Mouse (Mus musculus) cerebellum, adult 2 months (tissue): ENCODE measurements at regions not wholly inside any gene's neighbourhood (a gene's known extent, or its start where the extent isn't known, plus 50 kb on each side); places are given as distances from the start of the nearest gene placed in this dataset.

Experiments used
- CTCF ChIP-seq: fragments of 200-500 bp; IDR thresholded peaks from 2 replicates; pipeline ENCODE4 v1.5.1; 2011; ENCODE audit warnings: low read depth, mild to moderate bottlenecking, control low read depth, low read length, moderate library complexity, borderline replicate concordance; ENCODE audit not compliant: insufficient read depth
- POLR2A ChIP-seq: fragments of 200-500 bp; IDR thresholded peaks from 2 replicates; pipeline ENCODE4 v1.6.1; 2011; ENCODE audit warnings: low read length, control low read depth, borderline replicate concordance; ENCODE audit not compliant: insufficient read depth

DNA sequence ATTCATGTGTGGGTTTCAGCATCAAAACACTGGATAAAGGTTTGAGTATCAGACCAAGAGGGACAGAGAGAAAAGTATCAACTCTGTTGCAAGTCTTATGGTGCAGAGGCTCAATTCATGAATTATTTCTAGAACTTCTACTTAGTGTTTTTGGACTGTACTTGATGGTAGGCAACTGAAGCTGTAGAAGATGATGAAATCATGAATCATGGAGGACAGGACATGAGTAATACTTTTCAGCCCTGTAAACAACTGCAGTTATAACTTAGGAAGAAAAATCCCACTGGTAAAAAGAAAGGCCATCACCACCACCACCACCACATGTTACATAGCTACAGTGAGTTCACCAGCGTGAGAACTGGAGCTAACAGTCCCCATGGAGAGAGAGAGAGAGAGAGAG is 511.9 kb downstream of the Ofcc1 start:
- TF ChIP-seq POLR2A: no peak
- no peak for TF ChIP-seq CTCF
